Mouse (Mus musculus): Measurements from ENCODE around the gene Ltk.

Ltk gene

GRCm38 (mm10) chr2:119745281-119745680 is 14.9 kb downstream of the Ltk start:
- Histone ChIP-seq H3K4me3 (replicated peaks; ENCODE audit: low read length) (peak overlapping the region; percentile 90; the same call in 1 of the 2 replicates), H3K4me1 (replicated peaks; ENCODE audit: low read depth, low read length) (peaks cover 67% of the 10 kb centered on the region), H3K9me3 (ENCODE audit: low read length) (no peaks in the 10 kb centered on the region), H3K27me3 (ENCODE audit: insufficient read depth, low read length) (peaks cover 41% of the 10 kb centered on the region), H3K36me3 (ENCODE audit: insufficient read depth, low read length) (peaks cover 14% of the 10 kb centered on the region)
- TF ChIP-seq NANOG (IDR thresholded peaks at IDR 0.05; ENCODE audit: borderline replicate concordance, low read length): no peak
- TF ChIP-seq CTCF (conservative IDR thresholded peaks at IDR 0.05; ENCODE audit: low read length): peak; percentile 18
- TF ChIP-seq POU5F1 (IDR thresholded peaks at IDR 0.05; ENCODE audit: borderline replicate concordance, low read length): no peak

GRCm38 (mm10) chr2:119744163-119745111 is 15.8 kb downstream of the Ltk start:
- Histone ChIP-seq H3K36me3 (ENCODE audit: insufficient read depth, low read length) (0 out of 2 replicates have a peak, but pooled peaks cover 5% of the 10 kb centered on the region), H3K27me3 (ENCODE audit: insufficient read depth, low read length) (peaks cover 46% of the 10 kb centered on the region), H3K4me3 (replicated peaks; ENCODE audit: low read length) (peak overlapping the region; percentile 90), H3K4me1 (replicated peaks; ENCODE audit: low read depth, low read length) (peaks cover 64% of the 10 kb centered on the region), H3K9me3 (ENCODE audit: low read length) (no peaks in the 10 kb centered on the region)
- no peak for TF ChIP-seq POU5F1 (IDR thresholded peaks at IDR 0.05; ENCODE audit: borderline replicate concordance, low read length)

GRCm38 (mm10) chr2:119743808-119744162 is 16.4 kb downstream of the Ltk start:
- TF ChIP-seq CTCF (conservative IDR thresholded peaks at IDR 0.05; ENCODE audit: low read length) (no peak), POU5F1 (IDR thresholded peaks at IDR 0.05; ENCODE audit: borderline replicate concordance, low read length) (no peak), NANOG (IDR thresholded peaks at IDR 0.05; ENCODE audit: borderline replicate concordance, low read length) (no peak)
- peaks cover 45% of the 10 kb centered on the region for H3K27me3 ChIP-seq (ENCODE audit: insufficient read depth, low read length)

GRCm38 (mm10) chr2:119743176-119743807 is 16.9 kb downstream of the Ltk start:
- peak overlapping the region; percentile 90 for H3K4me3 ChIP-seq (replicated peaks; ENCODE audit: low read length)
- no peaks in the 10 kb centered on the region for H3K9me3 ChIP-seq (ENCODE audit: low read length)
- H3K36me3 ChIP-seq (ENCODE audit: insufficient read depth, low read length): 0 out of 2 replicates have a peak, but pooled peaks cover 4% of the 10 kb centered on the region
- TF ChIP-seq POU5F1 (IDR thresholded peaks at IDR 0.05; ENCODE audit: borderline replicate concordance, low read length) (no peak), NANOG (IDR thresholded peaks at IDR 0.05; ENCODE audit: borderline replicate concordance, low read length) (no peak), CTCF (conservative IDR thresholded peaks at IDR 0.05; ENCODE audit: low read length) (no peak)
- H3K4me1 ChIP-seq (replicated peaks; ENCODE audit: low read depth, low read length): peaks cover 61% of the 10 kb centered on the region
- peaks cover 49% of the 10 kb centered on the region for H3K27me3 ChIP-seq (ENCODE audit: insufficient read depth, low read length)

More at GRCm38 (mm10) chr2:119743808-119744162, 16.4 kb downstream of the Ltk start:
- Histone ChIP-seq H3K36me3 (ENCODE audit: insufficient read depth, low read length) (0 out of 2 replicates have a peak, but pooled peaks cover 4% of the 10 kb centered on the region), H3K4me1 (replicated peaks; ENCODE audit: low read depth, low read length) (peaks cover 58% of the 10 kb centered on the region), H3K9me3 (ENCODE audit: low read length) (no peaks in the 10 kb centered on the region), H3K4me3 (replicated peaks; ENCODE audit: low read length) (peak overlapping the region; percentile 90)

- no peak for TF ChIP-seq CTCF (conservative IDR thresholded peaks at IDR 0.05; ENCODE audit: low read length)
- TF ChIP-seq POU5F1 (IDR thresholded peaks at IDR 0.05; ENCODE audit: borderline replicate concordance, low read length): no peak
- TF ChIP-seq NANOG (IDR thresholded peaks at IDR 0.05; ENCODE audit: borderline replicate concordance, low read length): no peak
- H3K4me1 ChIP-seq (replicated peaks; ENCODE audit: low read depth, low read length): peaks cover 58% of the 10 kb centered on the region
- H3K36me3 ChIP-seq (ENCODE audit: insufficient read depth, low read length): 0 out of 2 replicates have a peak, but pooled peaks cover 4% of the 10 kb centered on the region
- peaks cover 56% of the 10 kb centered on the region for H3K27me3 ChIP-seq (ENCODE audit: insufficient read depth, low read length)
- no peaks in the 10 kb centered on the region for H3K9me3 ChIP-seq (ENCODE audit: low read length)
- peak overlapping the region; percentile 90 for H3K4me3 ChIP-seq (replicated peaks; ENCODE audit: low read length)
These were observed 17.6 kb downstream of the Ltk start for GRCm38 (mm10) chr2:119742461-119743175.

- TF ChIP-seq CTCF (conservative IDR thresholded peaks at IDR 0.05; ENCODE audit: low read length): no peak
- TF ChIP-seq POU5F1 (IDR thresholded peaks at IDR 0.05; ENCODE audit: borderline replicate concordance, low read length): no peak
- peak; percentile 59 for TF ChIP-seq NANOG (IDR thresholded peaks at IDR 0.05; ENCODE audit: borderline replicate concordance, low read length)
These were observed 18.4 kb downstream of the Ltk start, which contains the start of gene Itpka for GRCm38 (mm10) chr2:119741581-119742411. Gene Itpka, plus strand, starts transcription at chr2:119742337.

GRCm38 (mm10) chr2:119740567-119740966 is 19.7 kb downstream of the Ltk start:
- Histone ChIP-seq H3K36me3 (ENCODE audit: insufficient read depth, low read length) (peaks cover 4% of the 10 kb centered on the region), H3K4me1 (replicated peaks; ENCODE audit: low read depth, low read length) (peaks cover 61% of the 10 kb centered on the region), H3K27me3 (ENCODE audit: insufficient read depth, low read length) (peaks cover 58% of the 10 kb centered on the region), H3K4me3 (replicated peaks; ENCODE audit: low read length) (0 out of 2 replicates have a peak overlapping the region, but pooled peaks have one; percentile 90), H3K9me3 (ENCODE audit: low read length) (no peaks in the 10 kb centered on the region)
- TF ChIP-seq NANOG (IDR thresholded peaks at IDR 0.05; ENCODE audit: borderline replicate concordance, low read length) (no peak), CTCF (conservative IDR thresholded peaks at IDR 0.05; ENCODE audit: low read length) (no peak), POU5F1 (IDR thresholded peaks at IDR 0.05; ENCODE audit: borderline replicate concordance, low read length) (no peak)

More at GRCm38 (mm10) chr2:119741581-119742411, 18.4 kb downstream of the Ltk start, which contains the start of gene Itpka:
- Histone ChIP-seq H3K9me3 (ENCODE audit: low read length) (no peaks in the 10 kb centered on the region), H3K4me3 (replicated peaks; ENCODE audit: low read length) (peak within 1 kb of the TSS; percentile 90), H3K36me3 (ENCODE audit: insufficient read depth, low read length) (0 out of 2 replicates have a peak, but pooled peaks cover 4% of the 10 kb centered on the region), H3K4me1 (replicated peaks; ENCODE audit: low read depth, low read length) (peaks cover 59% of the 10 kb centered on the region), H3K27me3 (ENCODE audit: insufficient read depth, low read length) (peaks cover 58% of the 10 kb centered on the region)

Data from E14TG2a.4 (cell line).